Mouse (Mus musculus) thymus, adult 18-20 months (tissue): ENCODE data around the gene BC061212.
"Not testable (repeated sequence)": the region's sequence is repeated elsewhere in the genome, so short reads cannot be mapped to it uniquely, and the experiment has no call there.

Experiments
- DNase-seq, 2 experiments: peaks; one replicate each; pipeline ENCODE4 v3.0.0; 2022; ENCODE audit warnings: mixed read lengths in 2 of 2

Gene BC061212

GRCm38 (mm10) chr5:94070445-94070844, at the start of gene BC061212:
BC061212 (minus strand) TSS chr5:94070545.
- not testable (repeated sequence) for DNase-seq

DNA sequence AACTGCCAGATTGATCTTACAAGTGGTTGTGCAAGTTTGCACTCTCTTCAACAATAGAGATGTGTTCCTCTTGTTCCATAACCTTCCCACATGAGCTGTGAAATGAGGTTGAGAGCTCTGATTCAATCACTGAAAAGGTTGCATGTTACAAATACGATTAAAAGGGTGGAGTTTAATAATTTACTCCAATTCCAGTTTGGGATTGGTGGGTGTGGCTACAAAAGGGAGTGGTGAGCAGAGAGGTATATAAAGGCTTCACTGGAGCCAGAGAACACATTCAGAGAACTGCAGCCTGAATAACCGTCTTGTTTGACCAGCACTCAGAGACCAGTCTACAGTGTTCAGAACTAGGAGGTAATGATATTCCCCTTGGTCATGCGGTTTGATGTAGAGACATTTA, 5.7 kb upstream of the BC061212 start, which contains the start of gene Gm6351:
Gene Gm6351 (plus strand): TSS at position 301 of the 400 bp plus-strand sequence.
- DNase-seq: not testable (repeated sequence)
